Mouse (Mus musculus): ENCODE measurements around the gene Ly6g6c. TPM values are rescaled to one million over a fixed set of nuclear protein-coding genes. Genes with fewer than 3 reads are reported as not detected.

Ly6g6c gene
- polyA plus RNA-seq (2011; ENCODE audit: insufficient read depth, insufficient read length, low read depth, missing spikeins) = 3.7 and 4.0 TPM in 2 replicates

DNA sequence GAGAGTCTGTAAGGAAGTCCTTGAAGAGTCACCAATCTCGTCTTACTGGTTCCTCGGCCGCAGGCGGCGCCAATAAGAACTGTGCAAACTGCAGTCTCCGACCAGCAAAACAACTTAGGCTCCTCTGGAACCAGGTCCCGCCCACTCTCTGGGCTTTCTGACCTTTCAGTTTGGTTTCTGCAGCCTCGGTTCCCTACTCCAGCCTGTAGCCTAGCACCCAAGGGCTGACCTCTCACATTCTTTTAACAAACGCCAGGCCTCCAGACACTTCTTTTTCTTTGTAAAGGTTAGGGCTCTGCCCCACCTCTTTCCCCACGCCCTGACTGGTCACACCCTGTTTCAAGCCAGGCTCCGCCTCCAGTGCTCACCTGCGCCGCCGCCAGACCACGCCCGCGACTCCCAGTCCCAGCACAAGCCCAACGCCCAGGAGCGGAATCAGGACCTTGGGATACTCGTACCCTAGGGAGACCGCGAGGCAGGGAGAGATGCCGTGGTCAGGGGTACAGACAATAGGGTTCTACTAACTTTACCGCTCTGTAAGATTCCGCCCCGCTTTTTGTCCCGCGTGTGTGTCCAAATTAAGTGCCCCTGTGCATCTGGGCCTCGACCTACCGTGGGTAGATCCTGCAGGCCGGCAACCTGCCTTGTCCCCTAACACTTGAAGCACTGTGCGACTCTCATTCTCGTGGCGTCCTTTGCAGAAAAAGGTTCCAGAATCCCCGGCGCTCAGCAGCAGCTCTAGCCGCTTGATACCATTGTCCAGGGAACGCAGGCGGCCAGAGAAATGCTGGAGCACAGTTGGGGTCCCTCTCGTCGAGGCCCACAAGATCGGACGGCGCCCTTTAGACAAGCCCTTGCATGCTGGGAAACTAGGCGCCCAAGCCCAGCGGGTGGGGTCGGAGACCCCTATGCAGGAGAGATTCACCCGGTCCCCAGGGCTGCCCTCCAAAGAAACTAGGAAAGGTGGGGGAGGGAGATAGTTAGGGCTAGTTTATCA, at the start of gene Ly6g6c:
Ly6g6c (plus strand) TSS at position 438 of the 997 bp plus-strand sequence.
- H3K27me3 ChIP-seq (ENCODE audit: control insufficient read depth, insufficient read depth, low read length, poor library complexity, severe bottlenecking) = no peaks in the 10 kb centered on the region

DNA sequence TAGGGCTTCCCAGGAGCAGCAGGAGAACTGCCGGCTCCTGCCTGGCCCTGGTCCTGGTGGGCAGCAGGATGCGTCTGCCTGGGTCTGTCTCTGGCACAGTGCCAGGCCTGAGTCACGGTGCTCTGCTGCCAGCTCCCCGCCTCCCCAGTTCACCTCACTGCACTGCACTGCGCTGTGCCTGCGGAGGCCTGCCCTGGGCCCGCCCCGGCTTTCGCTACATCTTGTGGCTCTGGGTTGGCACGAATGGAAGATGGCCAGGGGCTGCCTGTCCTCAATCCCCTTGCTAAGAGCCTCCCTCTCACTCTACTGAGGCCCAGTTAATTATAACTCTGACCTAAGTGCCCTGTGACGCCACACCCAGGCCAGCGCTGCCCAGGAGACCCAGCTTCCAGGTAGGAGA, 48.8 kb upstream of the Ly6g6c start, which contains the start of gene Vwa7:
Vwa7 (plus strand) TSS at position 204 of the 400 bp plus-strand sequence.
- H3K36me3 ChIP-seq (ENCODE audit: control insufficient read depth, insufficient read depth, low read length, poor library complexity, severe bottlenecking) = peaks cover 38% of the 10 kb centered on the region
- H3K9ac ChIP-seq (ENCODE audit: low read depth, poor library complexity, severe bottlenecking) = no peak within 1 kb of the TSS
- H3K27ac ChIP-seq (ENCODE audit: insufficient read depth, low read length) = no peak within 1 kb of the TSS
- H3K9me3 ChIP-seq (replicated peaks; ENCODE audit: control insufficient read depth, insufficient read depth, low read length, poor library complexity, severe bottlenecking) = no peaks in the 10 kb centered on the region
- no peak within 1 kb of the TSS for H3K4me3 ChIP-seq (ENCODE audit: low read depth, low read length)
- no peaks in the 10 kb centered on the region for H3K27me3 ChIP-seq (ENCODE audit: control insufficient read depth, insufficient read depth, low read length, poor library complexity, severe bottlenecking)
- H3K4me1 ChIP-seq (ENCODE audit: control insufficient read depth, insufficient read depth, low read length) = no peaks in the 10 kb centered on the region
- no peak for TF ChIP-seq POLR2A (IDR thresholded peaks at IDR 0.05; ENCODE audit: insufficient read depth, low read length)
- no peak for TF ChIP-seq CTCF (IDR thresholded peaks at IDR 0.05; ENCODE audit: low read depth, low read length)
- no peak for TF ChIP-seq EP300 (IDR thresholded peaks at IDR 0.05; ENCODE audit: insufficient read depth, low read depth, low read length)

More for the DNA sequence above, at the start of gene Ly6g6c:
- peak within 1 kb of the TSS; percentile 93 for H3K27ac ChIP-seq (ENCODE audit: insufficient read depth, low read length)
- peaks cover 6% of the 10 kb centered on the region for H3K4me1 ChIP-seq (ENCODE audit: control insufficient read depth, insufficient read depth, low read length)
- H3K9me3 ChIP-seq (replicated peaks; ENCODE audit: control insufficient read depth, insufficient read depth, low read length, poor library complexity, severe bottlenecking) = no peaks in the 10 kb centered on the region
- H3K36me3 ChIP-seq (ENCODE audit: control insufficient read depth, insufficient read depth, low read length, poor library complexity, severe bottlenecking) = no peaks in the 10 kb centered on the region
- peak within 1 kb of the TSS; percentile 79 for H3K4me3 ChIP-seq (ENCODE audit: low read depth, low read length)
- peak; percentile 40 for TF ChIP-seq EP300 (IDR thresholded peaks at IDR 0.05; ENCODE audit: insufficient read depth, low read depth, low read length)
- peak; percentile 64 for TF ChIP-seq POLR2A (IDR thresholded peaks at IDR 0.05; ENCODE audit: insufficient read depth, low read length)
- no peak for TF ChIP-seq CTCF (IDR thresholded peaks at IDR 0.05; ENCODE audit: low read depth, low read length)
- H3K9ac ChIP-seq (ENCODE audit: low read depth, poor library complexity, severe bottlenecking) = peak within 1 kb of the TSS; percentile 64

DNA sequence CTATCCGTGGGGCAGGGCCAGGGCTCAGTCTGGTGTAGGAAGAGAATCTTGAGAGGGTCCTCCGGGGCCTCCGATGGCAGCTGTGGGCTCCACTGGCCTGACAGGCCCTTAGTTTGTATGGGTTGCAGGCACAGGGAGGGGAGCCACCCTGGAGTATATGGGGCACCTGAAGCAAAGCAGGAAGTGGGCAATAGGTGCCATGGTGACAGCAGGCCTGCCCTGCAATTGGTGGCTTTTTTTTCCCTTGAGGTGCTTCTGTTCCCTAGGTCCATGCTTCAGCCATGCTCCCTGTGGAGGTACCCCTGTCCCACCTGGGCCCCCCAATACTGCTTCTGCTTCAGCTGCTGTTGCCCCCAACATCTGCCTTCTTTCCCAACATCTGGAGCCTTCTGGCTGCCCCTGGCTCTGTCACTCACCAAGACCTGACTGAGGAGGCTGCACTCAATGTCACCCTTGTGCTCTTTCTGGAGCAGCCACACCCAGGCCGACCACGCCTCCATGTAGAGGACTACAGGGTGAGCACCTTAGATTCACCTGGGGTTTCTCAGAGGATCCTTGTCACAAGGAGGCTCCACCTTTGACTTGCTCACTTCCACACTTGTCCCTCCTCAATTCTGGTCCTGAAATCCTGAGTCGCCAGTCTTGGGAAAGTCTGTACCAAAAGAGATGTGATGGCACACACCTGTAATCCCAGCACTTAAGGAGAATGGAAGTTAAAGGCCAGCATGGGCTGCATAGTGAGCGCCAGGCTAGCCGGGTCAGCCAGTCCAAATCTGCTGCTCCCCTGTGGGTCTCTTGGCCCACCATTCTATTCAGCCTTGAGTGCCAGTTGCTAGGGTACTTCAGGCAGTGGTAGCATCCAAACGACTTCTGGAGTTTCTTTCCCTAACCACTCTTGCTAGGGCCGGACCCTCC, 48.1 kb upstream of the Ly6g6c start:
- no peaks in the 10 kb centered on the region for H3K27me3 ChIP-seq (ENCODE audit: control insufficient read depth, insufficient read depth, low read length, poor library complexity, severe bottlenecking)
- peaks cover 31% of the 10 kb centered on the region for H3K36me3 ChIP-seq (ENCODE audit: control insufficient read depth, insufficient read depth, low read length, poor library complexity, severe bottlenecking)
- H3K9ac ChIP-seq (ENCODE audit: low read depth, poor library complexity, severe bottlenecking) = no peak overlapping the region
- H3K4me3 ChIP-seq (ENCODE audit: low read depth, low read length) = no peak overlapping the region
- H3K9me3 ChIP-seq (replicated peaks; ENCODE audit: control insufficient read depth, insufficient read depth, low read length, poor library complexity, severe bottlenecking) = no peaks in the 10 kb centered on the region
- no peak overlapping the region for H3K27ac ChIP-seq (ENCODE audit: insufficient read depth, low read length)
- no peaks in the 10 kb centered on the region for H3K4me1 ChIP-seq (ENCODE audit: control insufficient read depth, insufficient read depth, low read length)
- TF ChIP-seq EP300 (IDR thresholded peaks at IDR 0.05; ENCODE audit: insufficient read depth, low read depth, low read length) (no peak), POLR2A (IDR thresholded peaks at IDR 0.05; ENCODE audit: insufficient read depth, low read length) (no peak), CTCF (IDR thresholded peaks at IDR 0.05; ENCODE audit: low read depth, low read length) (no peak)

DNA sequence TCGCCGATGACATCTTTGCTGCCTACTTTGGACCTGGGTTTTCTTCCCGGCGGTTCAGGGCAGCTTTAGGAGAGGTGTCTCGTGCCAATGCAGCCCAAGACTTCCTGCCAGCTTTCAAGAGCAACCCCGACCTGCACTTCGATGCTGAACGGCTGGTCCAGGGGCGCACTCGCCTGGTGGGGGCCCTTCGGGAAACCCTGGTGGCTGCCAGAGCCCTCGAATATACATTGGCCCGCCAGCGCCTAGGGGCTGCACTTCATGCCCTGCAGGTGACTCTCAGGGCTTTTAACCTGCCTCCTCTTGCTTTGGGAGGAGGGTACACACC, 47.5 kb upstream of the Ly6g6c start:
- Histone ChIP-seq H3K36me3 (ENCODE audit: control insufficient read depth, insufficient read depth, low read length, poor library complexity, severe bottlenecking) (peaks cover 25% of the 10 kb centered on the region), H3K4me3 (ENCODE audit: low read depth, low read length) (no peak overlapping the region), H3K9ac (ENCODE audit: low read depth, poor library complexity, severe bottlenecking) (no peak overlapping the region), H3K27me3 (ENCODE audit: control insufficient read depth, insufficient read depth, low read length, poor library complexity, severe bottlenecking) (no peaks in the 10 kb centered on the region), H3K9me3 (replicated peaks; ENCODE audit: control insufficient read depth, insufficient read depth, low read length, poor library complexity, severe bottlenecking) (no peaks in the 10 kb centered on the region), H3K27ac (ENCODE audit: insufficient read depth, low read length) (no peak overlapping the region), H3K4me1 (ENCODE audit: control insufficient read depth, insufficient read depth, low read length) (peaks cover 2% of the 10 kb centered on the region)
- TF ChIP-seq CTCF (IDR thresholded peaks at IDR 0.05; ENCODE audit: low read depth, low read length) = no peak
- no peak for TF ChIP-seq EP300 (IDR thresholded peaks at IDR 0.05; ENCODE audit: insufficient read depth, low read depth, low read length)
- TF ChIP-seq POLR2A (IDR thresholded peaks at IDR 0.05; ENCODE audit: insufficient read depth, low read length) = no peak

DNA sequence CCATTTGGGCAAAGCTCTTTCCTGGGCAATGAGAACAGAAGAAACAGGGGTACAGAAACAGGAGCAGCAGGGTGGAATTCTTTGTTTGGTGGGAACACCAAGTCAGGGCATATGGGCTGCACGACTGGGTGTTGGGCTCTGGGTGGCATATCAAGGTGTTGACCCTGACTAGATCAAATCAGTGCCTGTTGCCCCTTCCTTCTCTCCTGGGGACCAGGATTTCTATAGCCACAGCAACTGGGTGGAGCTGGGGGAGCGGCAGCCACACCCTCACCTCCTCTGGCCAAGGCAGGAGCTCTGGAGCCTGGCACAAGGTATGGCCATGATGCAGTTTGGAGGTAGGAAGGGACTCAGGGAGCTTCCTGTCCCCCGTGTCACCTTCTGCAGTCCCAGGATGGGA, 47.0 kb upstream of the Ly6g6c start:
- Histone ChIP-seq H3K27me3 (ENCODE audit: control insufficient read depth, insufficient read depth, low read length, poor library complexity, severe bottlenecking) (no peaks in the 10 kb centered on the region), H3K27ac (ENCODE audit: insufficient read depth, low read length) (no peak overlapping the region), H3K9ac (ENCODE audit: low read depth, poor library complexity, severe bottlenecking) (no peak overlapping the region), H3K4me3 (ENCODE audit: low read depth, low read length) (no peak overlapping the region), H3K4me1 (ENCODE audit: control insufficient read depth, insufficient read depth, low read length) (peaks cover 3% of the 10 kb centered on the region), H3K36me3 (ENCODE audit: control insufficient read depth, insufficient read depth, low read length, poor library complexity, severe bottlenecking) (peaks cover 21% of the 10 kb centered on the region), H3K9me3 (replicated peaks; ENCODE audit: control insufficient read depth, insufficient read depth, low read length, poor library complexity, severe bottlenecking) (no peaks in the 10 kb centered on the region)
- TF ChIP-seq EP300 (IDR thresholded peaks at IDR 0.05; ENCODE audit: insufficient read depth, low read depth, low read length) (no peak), POLR2A (IDR thresholded peaks at IDR 0.05; ENCODE audit: insufficient read depth, low read length) (no peak), CTCF (IDR thresholded peaks at IDR 0.05; ENCODE audit: low read depth, low read length) (no peak)

All from ES-Bruce4 (cell line).